Mouse (Mus musculus) cerebral cortex, adult 2 months (tissue): ENCODE data around the gene Rit1.

Experiments
- WGBS: fragments of 180-500 bp; shearing (Covaris S2); methylation state at CpG from one replicate; pipeline ENCODE4 v1.1.7; 2018; 5-methylcytosine and 5-hydroxymethylcytosine counted together

Rit1 gene

DNA sequence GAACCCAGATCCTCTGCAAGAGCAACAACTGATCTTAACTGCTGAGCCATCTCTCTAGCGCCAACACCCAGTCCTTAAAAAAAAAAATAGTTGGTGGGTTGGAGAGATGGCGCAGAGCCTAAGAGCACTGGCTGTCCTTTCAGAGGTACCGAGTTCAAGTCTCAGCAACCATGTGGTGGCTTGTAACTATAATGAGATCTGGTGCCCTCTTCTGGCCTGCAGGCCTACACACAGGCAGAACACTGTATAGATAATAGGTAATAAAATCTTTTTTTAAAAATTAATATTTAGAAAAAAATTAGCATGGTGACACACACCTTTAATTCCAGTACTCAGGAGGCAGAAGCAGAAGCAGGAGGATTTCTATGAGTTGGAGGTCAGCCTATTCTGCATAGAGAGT is 23.5 kb downstream of the Rit1 start:
- WGBS: 89% methylated on average over 3 of the region's 3 CpGs

DNA sequence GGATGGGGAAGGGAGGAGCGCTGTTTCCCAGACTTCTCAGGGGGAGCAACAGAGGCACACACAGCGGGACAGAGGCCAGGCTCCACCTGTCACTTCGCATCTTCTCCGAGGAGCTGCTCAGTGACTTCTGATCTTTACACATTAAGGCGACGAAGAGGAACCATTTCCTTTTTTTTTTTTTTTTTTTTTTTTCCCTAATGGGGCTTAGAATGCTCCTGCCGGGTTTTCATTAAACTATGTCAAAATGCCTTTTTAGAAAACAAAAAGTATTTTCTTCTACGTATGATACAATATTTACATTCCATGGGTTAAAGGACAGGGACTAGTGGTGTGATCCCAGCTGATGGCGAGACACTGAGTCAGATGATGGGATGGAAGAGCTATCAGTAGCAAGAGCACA is 28.9 kb downstream of the Rit1 start:
- WGBS: 75% methylated on average over 9 of the region's 9 CpGs

- 71% methylated on average over 15 of the region's 15 CpGs for WGBS
These were observed 29.7 kb downstream of the Rit1 start for GRCm38 (mm10) chr3:88746139-88746870.

GRCm38 (mm10) chr3:88746871-88747231 is 30.2 kb downstream of the Rit1 start:
- 75% methylated on average over 4 of the region's 4 CpGs for WGBS

- 42% methylated on average over 4 of the region's 4 CpGs for WGBS
These were observed 37.6 kb downstream of the Rit1 start for GRCm38 (mm10) chr3:88754283-88754682.

GRCm38 (mm10) chr3:88755541-88755940 is 38.9 kb downstream of the Rit1 start:
- 29% methylated on average over 3 of the region's 3 CpGs for WGBS

DNA sequence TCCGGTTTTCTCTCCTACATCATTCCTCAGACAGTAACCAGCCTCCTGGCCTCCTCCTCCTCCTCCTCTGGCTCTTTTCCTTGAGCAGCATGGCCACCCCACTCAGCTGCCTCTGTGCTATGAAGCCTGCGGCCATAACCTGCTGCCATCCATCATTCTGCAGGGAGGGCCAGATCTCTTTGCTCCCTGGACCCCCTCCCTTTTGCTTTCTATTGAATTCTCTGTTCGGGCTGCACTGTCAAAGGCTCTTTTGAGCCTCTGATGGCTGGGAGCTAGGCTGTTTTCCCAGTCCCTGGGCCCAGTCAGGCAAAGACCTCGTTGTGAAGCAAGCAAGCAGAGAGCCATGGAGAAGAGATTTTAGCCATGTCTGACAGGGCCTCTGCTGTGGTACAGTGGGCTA is 39.6 kb downstream of the Rit1 start:
- WGBS: 28% methylated on average over 4 of the region's 4 CpGs

- WGBS: 3% methylated on average over 5 of the region's 5 CpGs
These were observed 41.4 kb downstream of the Rit1 start for GRCm38 (mm10) chr3:88758045-88758500.

DNA sequence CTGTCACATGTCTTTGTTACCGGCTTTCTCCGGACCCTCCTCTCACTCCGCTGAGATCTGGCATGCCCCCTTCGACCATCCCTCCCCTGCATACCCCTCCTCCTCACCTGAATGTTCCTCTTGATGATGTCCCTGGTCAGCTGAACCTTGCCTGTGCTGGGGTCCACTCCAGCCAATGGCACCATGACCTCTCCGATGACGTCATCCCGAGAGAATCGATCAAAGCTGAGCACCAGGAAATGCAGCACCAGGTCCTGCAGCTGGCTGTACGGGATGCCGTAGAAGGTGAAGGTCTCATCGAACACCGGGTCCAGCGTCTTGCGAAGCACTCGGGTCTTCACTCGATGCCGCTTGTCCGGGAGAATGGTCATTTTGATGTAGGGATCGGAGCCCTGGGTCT is 45.0 kb downstream of the Rit1 start:
- WGBS: 86% methylated on average over 19 of the region's 19 CpGs

GRCm38 (mm10) chr3:88762401-88762831 is 45.8 kb downstream of the Rit1 start:
- WGBS: 12% methylated on average over 6 of the region's 6 CpGs

DNA sequence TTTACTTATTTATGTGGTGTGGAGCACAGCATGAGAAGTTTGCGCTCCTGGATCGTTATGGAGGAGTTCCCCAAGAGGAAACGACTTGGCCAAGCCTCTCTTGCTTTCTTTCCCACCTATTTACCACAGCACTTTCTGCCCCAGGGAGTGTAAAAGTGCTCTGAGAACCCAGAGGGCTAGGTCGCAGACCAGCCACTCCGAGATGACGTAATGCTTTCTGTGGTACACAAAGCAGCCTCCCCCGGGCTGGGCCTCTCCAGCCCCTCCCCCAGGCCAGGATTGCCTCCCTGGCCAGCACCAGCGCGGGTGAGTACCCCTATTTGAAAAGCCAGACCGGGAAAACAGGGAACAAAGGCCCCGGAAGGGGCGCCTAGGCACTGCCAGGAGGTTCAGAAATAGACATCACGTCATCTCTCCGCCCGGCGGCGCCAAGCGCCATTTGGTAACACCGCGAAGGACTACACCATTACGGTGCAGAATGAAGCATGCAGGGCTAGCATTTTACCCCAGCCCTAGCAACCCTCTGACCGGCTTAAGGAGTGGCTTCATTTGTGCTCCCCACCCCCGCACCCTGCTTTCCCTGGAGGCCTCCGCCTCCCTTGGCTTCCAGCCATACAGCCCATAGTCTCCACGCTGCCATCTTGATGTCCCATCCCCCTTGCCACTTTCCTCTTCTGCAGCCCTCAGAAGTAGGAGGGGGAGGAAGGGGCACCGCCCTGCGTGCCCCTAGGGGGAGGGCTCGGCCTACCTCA is 54.7 kb downstream of the Rit1 start:
- WGBS: 2% methylated on average over 22 of the region's 28 CpGs

DNA sequence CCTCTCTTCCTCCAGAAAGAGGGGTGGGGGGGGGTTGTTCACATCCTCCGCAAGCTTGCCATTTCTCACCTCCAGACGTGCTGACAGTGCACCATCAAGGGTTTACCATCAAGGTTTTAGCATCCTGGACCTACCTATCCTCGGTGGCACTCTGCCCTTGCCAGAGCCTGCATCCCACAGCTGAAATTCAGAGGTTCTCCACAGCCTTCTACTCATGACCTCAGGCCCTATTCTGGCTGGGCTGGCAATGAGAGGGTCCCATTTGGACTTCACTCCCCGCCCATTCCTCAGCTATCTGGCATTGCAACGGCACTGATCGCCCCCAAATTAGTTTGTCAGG is 55.3 kb downstream of the Rit1 start:
- WGBS: 8% methylated on average over 3 of the region's 6 CpGs

GRCm38 (mm10) chr3:88772399-88772798 is 55.8 kb downstream of the Rit1 start:
- WGBS: under 1% methylated on average over 19 of the region's 19 CpGs

DNA sequence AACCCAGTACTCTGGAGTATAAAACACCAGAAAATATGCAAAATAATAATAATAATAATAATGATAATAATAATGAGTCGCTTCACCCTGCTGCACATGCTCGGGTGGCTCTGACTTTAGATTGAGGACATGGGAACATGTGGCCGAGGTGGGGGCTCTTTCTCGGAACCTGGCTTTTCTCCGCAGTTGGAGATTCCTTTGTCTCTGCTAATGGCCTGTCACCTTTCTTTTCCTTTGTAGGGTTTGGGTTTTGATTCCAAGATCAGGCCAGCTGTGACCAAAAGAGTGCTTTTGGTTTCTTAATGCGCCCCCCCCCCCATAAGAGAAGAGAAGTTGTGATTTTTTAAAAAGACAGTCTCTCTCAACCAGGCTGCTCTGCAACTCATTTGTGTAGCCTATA is 56.5 kb downstream of the Rit1 start:
- 86% methylated on average over 6 of the region's 6 CpGs for WGBS

DNA sequence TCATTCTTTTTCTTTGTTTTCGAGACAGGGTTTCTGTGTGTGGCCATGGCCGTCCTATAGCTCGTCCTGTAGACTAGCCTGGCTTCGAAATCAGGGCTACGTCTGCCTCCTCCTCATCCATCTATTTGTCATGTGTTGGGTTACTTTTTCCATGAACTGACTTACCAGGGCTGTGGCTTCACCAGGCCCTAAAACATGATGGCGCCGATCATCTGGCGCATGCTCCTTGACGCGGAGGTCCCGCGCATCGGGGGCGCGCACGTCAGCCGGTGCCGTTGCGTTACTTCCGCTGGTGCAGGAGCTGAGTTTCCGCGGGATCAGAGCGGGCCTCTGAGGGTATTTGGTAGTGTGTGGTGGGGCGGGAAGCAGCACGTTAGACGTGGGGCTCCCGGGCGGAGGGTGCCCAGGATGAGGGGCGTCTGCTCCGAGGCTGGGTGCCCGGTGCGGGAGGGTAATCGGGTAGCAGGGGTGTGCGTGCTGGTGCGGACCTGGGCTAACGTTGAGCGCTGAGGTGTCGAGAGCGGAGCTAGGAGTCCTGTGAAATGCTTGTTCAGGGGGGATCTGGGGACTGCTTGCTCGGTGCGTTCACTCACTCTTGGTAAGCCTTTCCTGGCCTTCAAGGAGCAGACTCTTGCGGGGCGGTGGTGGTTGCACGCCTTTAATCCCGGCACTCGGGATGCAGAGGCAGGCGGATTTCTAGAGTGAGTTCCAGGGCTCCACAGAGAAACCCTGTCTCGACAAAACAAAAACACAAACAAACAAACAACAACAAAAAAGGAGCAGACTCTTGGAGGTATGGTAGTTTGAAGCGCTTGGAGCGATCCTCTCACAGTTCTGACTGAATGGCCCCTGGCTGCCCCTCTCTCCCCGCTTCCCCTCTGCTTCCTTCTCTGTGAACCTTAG is 58.6 kb downstream of the Rit1 start, which contains the start of gene Syt11:
Gene Syt11 (minus strand): TSS at position 226 of the 903 bp plus-strand sequence.
- 3% methylated on average over 44 of the region's 51 CpGs for WGBS
